Mouse (Mus musculus) right cerebral cortex, postnatal 25 days (tissue): ENCODE results near the gene Olfr237-ps1.
"Not testable (repeated sequence)": the region's sequence is repeated elsewhere in the genome, so short reads cannot be mapped to it uniquely, and the experiment has no call there.

ENCODE experiments used
- DNase-seq: peaks from one replicate; pipeline ENCODE4 v3.0.0; 2022

The Olfr237-ps1 gene

GRCm38 (mm10) chr6:43146267-43146666 is at the start of gene Olfr237-ps1:
Gene Olfr237-ps1 (plus strand): TSS chr6:43146567.
- not testable (repeated sequence) for DNase-seq

GRCm38 (mm10) chr6:43106069-43106468 is 40.3 kb upstream of the Olfr237-ps1 start, which contains the start of gene Olfr441:
Gene Olfr441 (plus strand): TSS chr6:43106369.
- DNase-seq, result not testable (repeated sequence)

- no peak for DNase-seq
Measured at GRCm38 (mm10) chr6:43159502-43159901, 13.1 kb downstream of the Olfr237-ps1 start.

GRCm38 (mm10) chr6:43162982-43163381 is 16.6 kb downstream of the Olfr237-ps1 start, which contains the start of gene Olfr437:
Gene Olfr437 (plus strand): TSS chr6:43163282.
- DNase-seq, result no peak

GRCm38 (mm10) chr6:43167246-43167645 is 20.9 kb downstream of the Olfr237-ps1 start:
- DNase-seq, result no peak

GRCm38 (mm10) chr6:43171840-43172239 is 25.5 kb downstream of the Olfr237-ps1 start, which contains the start of gene Olfr13:
Gene Olfr13 (plus strand): TSS chr6:43172140.
- DNase-seq, result no peak

- no peak for DNase-seq
Measured at GRCm38 (mm10) chr6:43178129-43178528, 31.8 kb downstream of the Olfr237-ps1 start.

GRCm38 (mm10) chr6:43178584-43179501 is 32.5 kb downstream of the Olfr237-ps1 start:
- no peak for DNase-seq

- DNase-seq, result no peak
Measured at GRCm38 (mm10) chr6:43190986-43191385, 44.6 kb downstream of the Olfr237-ps1 start.

- DNase-seq, result no peak
Measured at GRCm38 (mm10) chr6:43196781-43197180, 50.4 kb downstream of the Olfr237-ps1 start, which contains the start of gene Olfr435. Gene Olfr435 (plus strand): TSS chr6:43197146.

- no peak for DNase-seq
Measured at GRCm38 (mm10) chr6:43198094-43198493, 51.7 kb downstream of the Olfr237-ps1 start.

- DNase-seq, result no peak
Measured at GRCm38 (mm10) chr6:43202786-43203185, 56.4 kb downstream of the Olfr237-ps1 start.

GRCm38 (mm10) chr6:43205355-43205754 is 59.0 kb downstream of the Olfr237-ps1 start:
- DNase-seq, result no peak
